18 mouse cellular contexts compared by ENCODE assay signal in genomic region chr19:55768246-55768645, GRCm38 (mm10). TPM values are rescaled to one million over a fixed set of nuclear protein-coding genes. Genes with fewer than 3 reads are reported as not detected.
DNase-seq lines count a peak whose midpoint lies in the region; ATAC-seq lines count a peak whose summit lies in the region.
"Had no signal": no experiment of that assay in that cellular context is flagged by ENCODE, and none has a peak within 500 bp of the region (broad histone marks: within the 10 kb centered on the region; RNA-seq: fewer than 3 reads in every experiment).

No protein-coding gene starts in this region.

- no peak for ATAC-seq in heart, embryonic 15.5 days (replicated peaks; ENCODE audit: insufficient number of reproducible peaks, insufficient read depth, low FRiP score, low read depth)
- no peak for ATAC-seq in midbrain, embryonic 15.5 days (replicated peaks)
- no peak for ATAC-seq in midbrain, embryonic 16.5 days
- ATAC-seq in limb, embryonic 15.5 days (ENCODE audit: insufficient number of reproducible peaks, low FRiP score, low TSS enrichment, low read depth) = no peak
- ATAC-seq: forebrain, embryonic 15.5 days; hindbrain, postnatal 0 days; midbrain, embryonic 13.5 days had no signal

- peak overlapping the region; percentile 3; the same call in 1 of the 2 replicates for H3K4me2 ChIP-seq in heart, embryonic 15.5 days
- H3K4me2 ChIP-seq in midbrain, embryonic 15.5 days = no peak overlapping the region
- no peak overlapping the region for H3K4me2 ChIP-seq in midbrain, embryonic 16.5 days (ENCODE audit: low read length)
- no peak overlapping the region for H3K4me2 ChIP-seq in limb, embryonic 15.5 days
- H3K4me2 ChIP-seq: forebrain, embryonic 15.5 days; liver, embryonic 12.5 days; midbrain, embryonic 13.5 days had no signal

- H3K36me3 ChIP-seq in heart, embryonic 15.5 days = no peaks in the 10 kb centered on the region
- no peaks in the 10 kb centered on the region for H3K36me3 ChIP-seq in midbrain, embryonic 15.5 days (replicated peaks)
- no peaks in the 10 kb centered on the region for H3K36me3 ChIP-seq in midbrain, embryonic 16.5 days (ENCODE audit: control insufficient read depth, insufficient read depth, low read length)
- H3K36me3 ChIP-seq in limb, embryonic 15.5 days = no peaks in the 10 kb centered on the region
- H3K36me3 ChIP-seq: forebrain, embryonic 15.5 days; liver, embryonic 12.5 days; midbrain, embryonic 13.5 days had no signal

- H3K9ac ChIP-seq in heart, embryonic 15.5 days = no peak overlapping the region
- no peak overlapping the region for H3K9ac ChIP-seq in midbrain, embryonic 15.5 days
- no peak overlapping the region for H3K9ac ChIP-seq in midbrain, embryonic 16.5 days (ENCODE audit: low read depth, low read length)
- no peak overlapping the region for H3K9ac ChIP-seq in limb, embryonic 15.5 days
- H3K9ac ChIP-seq: forebrain, embryonic 15.5 days; liver, embryonic 12.5 days; midbrain, embryonic 13.5 days had no signal

- 41% methylated on average over 11 of the region's 11 CpGs for WGBS in heart, embryonic 15.5 days
- WGBS in midbrain, embryonic 15.5 days = 62% methylated on average over 11 of the region's 11 CpGs
- 66% methylated on average over 11 of the region's 11 CpGs for WGBS in midbrain, embryonic 16.5 days
- WGBS in limb, embryonic 15.5 days = 46% methylated on average over 11 of the region's 11 CpGs

- no peaks in the 10 kb centered on the region for H3K9me3 ChIP-seq in heart, embryonic 15.5 days (replicated peaks)
- no peaks in the 10 kb centered on the region for H3K9me3 ChIP-seq in midbrain, embryonic 15.5 days
- no peaks in the 10 kb centered on the region for H3K9me3 ChIP-seq in midbrain, embryonic 16.5 days (replicated peaks; ENCODE audit: control insufficient read depth, low read length, poor library complexity, severe bottlenecking)
- H3K9me3 ChIP-seq in limb, embryonic 15.5 days = no peaks in the 10 kb centered on the region
- H3K9me3 ChIP-seq: forebrain, embryonic 15.5 days; liver, embryonic 12.5 days; midbrain, embryonic 13.5 days had no signal

- no peak overlapping the region for H3K27ac ChIP-seq in heart, embryonic 15.5 days
- H3K27ac ChIP-seq in midbrain, embryonic 15.5 days = 0 out of 2 replicates have a peak overlapping the region, but pooled peaks have one; percentile 27
- H3K27ac ChIP-seq in midbrain, embryonic 16.5 days (ENCODE audit: low read length) = no peak overlapping the region
- H3K27ac ChIP-seq in limb, embryonic 15.5 days = peak overlapping the region; percentile 17; the same call in 1 of the 2 replicates
- H3K27ac ChIP-seq: forebrain, embryonic 15.5 days; hindbrain, postnatal 0 days; layer of hippocampus, adult 2 months; liver, embryonic 12.5 days; midbrain, embryonic 13.5 days had no signal

- DNase-seq in heart, adult 9 months (ENCODE audit: low spot score in 2 of 2) = no peak
- DNase-seq in spleen, postnatal 36 days (ENCODE audit: low spot score in 2 of 2) = no peak
- no peak for DNase-seq in urinary bladder, postnatal 14 days (ENCODE audit: low spot score)
- DNase-seq: adrenal gland, adult 8-10 months; cerebellum, adult 9-10 months; embryo, embryonic 11 days; gastrocnemius, postnatal 36 days; right cerebral cortex, adult 18-20 months; thymus, postnatal 14 days had no signal

- H3K4me3 ChIP-seq in heart, embryonic 15.5 days = no peak overlapping the region
- no peak overlapping the region for H3K4me3 ChIP-seq in midbrain, embryonic 15.5 days
- H3K4me3 ChIP-seq in midbrain, embryonic 16.5 days (ENCODE audit: low read depth, low read length) = no peak overlapping the region
- no peak overlapping the region for H3K4me3 ChIP-seq in limb, embryonic 15.5 days
- H3K4me3 ChIP-seq: forebrain, embryonic 15.5 days; layer of hippocampus, adult 2 months; liver, embryonic 12.5 days; midbrain, embryonic 13.5 days had no signal

- H3K4me1 ChIP-seq in heart, embryonic 15.5 days (replicated peaks) = peaks cover 56% of the 10 kb centered on the region
- peaks cover 51% of the 10 kb centered on the region for H3K4me1 ChIP-seq in midbrain, embryonic 15.5 days
- H3K4me1 ChIP-seq in midbrain, embryonic 16.5 days (ENCODE audit: control insufficient read depth, insufficient read depth, low read length) = peaks cover 38% of the 10 kb centered on the region
- H3K4me1 ChIP-seq in limb, embryonic 15.5 days = peaks cover 52% of the 10 kb centered on the region
- H3K4me1 ChIP-seq: liver, embryonic 12.5 days had no signal

- H3K27me3 ChIP-seq in heart, embryonic 15.5 days = no peaks in the 10 kb centered on the region
- H3K27me3 ChIP-seq in midbrain, embryonic 15.5 days (replicated peaks) = no peaks in the 10 kb centered on the region
- no peaks in the 10 kb centered on the region for H3K27me3 ChIP-seq in midbrain, embryonic 16.5 days (ENCODE audit: control insufficient read depth, insufficient read depth, low read depth, low read length)
- no peaks in the 10 kb centered on the region for H3K27me3 ChIP-seq in limb, embryonic 15.5 days
- H3K27me3 ChIP-seq: forebrain, embryonic 15.5 days; midbrain, embryonic 13.5 days had no signal

RNA-seq across cellular contexts. Expression of gene Tcf7l2, which starts 26.6 kb away (rescaled TPM):
- polyA plus RNA-seq in heart, embryonic 15.5 days (2015; fragmentation: Nextera tagmentation; extraction: Ambion mirVana) = 43.2 and 48.2 TPM in 2 replicates
- 729 and 759 TPM in 2 replicates for polyA plus RNA-seq in midbrain, embryonic 15.5 days (2015; fragmentation: Nextera tagmentation; extraction: Ambion mirVana)
- 824 and 1,080 TPM in 2 replicates for polyA plus RNA-seq in midbrain, embryonic 16.5 days (2015; fragmentation: Nextera tagmentation; extraction: Ambion mirVana)
- polyA plus RNA-seq in limb, embryonic 15.5 days (2015; fragmentation: Nextera tagmentation; extraction: Ambion mirVana) = 85.4 and 90.5 TPM in 2 replicates

Comparison
In these comparisons a context has a peak if more than half of its experiments do, and no peak if none do; other contexts are left out.
1. H3K27ac ChIP-seq: peak in midbrain, embryonic 15.5 days (single experiment) and limb, embryonic 15.5 days (single experiment); none in heart, embryonic 15.5 days (single experiment) and midbrain, embryonic 16.5 days (single experiment).